ENCODE assay signal across 20 mouse cellular contexts in the genomic region with DNA sequence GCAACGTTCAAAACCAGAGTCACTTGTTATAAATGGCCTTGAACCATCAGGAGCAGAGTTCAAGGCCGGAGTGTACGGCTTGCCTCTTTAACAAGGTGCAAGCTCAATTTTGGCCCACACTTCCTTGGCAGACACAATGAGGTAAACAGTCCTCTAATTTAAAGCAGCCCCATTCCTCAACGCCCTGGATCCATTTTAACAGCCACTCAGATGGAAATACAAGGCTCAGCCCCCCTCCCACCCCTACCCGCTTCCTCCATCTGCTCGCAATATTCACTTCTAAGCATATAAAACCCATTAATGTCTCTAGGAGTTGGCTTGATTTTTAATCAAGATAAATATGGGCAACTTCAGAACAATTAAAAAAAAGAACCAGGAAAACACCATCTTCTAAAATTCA.
"Had no signal": no experiment of that assay in that cellular context is flagged by ENCODE, and none has a peak within 500 bp of the region (broad histone marks: within the 10 kb centered on the region; RNA-seq: fewer than 3 reads in every experiment).

No protein-coding gene starts in this region.

- H3K27ac ChIP-seq: layer of hippocampus, adult 2 months; limb, embryonic 15.5 days; liver, embryonic 14.5 days; macrophage; midbrain, embryonic 12.5 days; midbrain, embryonic 15.5 days; stomach, postnatal 0 days had no signal

- H3K36me3 ChIP-seq: limb, embryonic 15.5 days; midbrain, embryonic 12.5 days; midbrain, embryonic 15.5 days had no signal

- H3K9ac ChIP-seq: limb, embryonic 15.5 days; liver, embryonic 14.5 days; liver, postnatal 0 days; lung, embryonic 14.5 days; midbrain, embryonic 12.5 days; midbrain, embryonic 15.5 days had no signal

- DNase-seq: kidney, adult 18-20 months; kidney, adult 9 months; kidney, postnatal 25 days; layer of hippocampus, adult 9-11 months; liver, postnatal 0 days; lung, embryonic 14.5 days; right cerebral cortex, postnatal 14 days; right cerebral cortex, postnatal 4 days; thymus, adult 2 months; thymus, postnatal 14 days; thymus, postnatal 4 days had no signal

- H3K4me2 ChIP-seq: limb, embryonic 15.5 days; liver, embryonic 11.5 days; lung, embryonic 14.5 days; midbrain, embryonic 12.5 days; midbrain, embryonic 15.5 days had no signal

- H3K27me3 ChIP-seq: limb, embryonic 15.5 days; midbrain, embryonic 12.5 days; midbrain, embryonic 15.5 days had no signal

- H3K4me1 ChIP-seq: midbrain, embryonic 12.5 days; midbrain, embryonic 15.5 days had no signal

- ATAC-seq: liver, postnatal 0 days; lung, postnatal 0 days; midbrain, embryonic 15.5 days had no signal

- H3K9me3 ChIP-seq: limb, embryonic 15.5 days; midbrain, embryonic 12.5 days; midbrain, embryonic 15.5 days had no signal

- H3K4me3 ChIP-seq: layer of hippocampus, adult 2 months; limb, embryonic 15.5 days; midbrain, embryonic 12.5 days; midbrain, embryonic 15.5 days had no signal
